Mouse (Mus musculus): ENCODE measurements around the gene Agr3.
A peak's percentile ranks its signal among the peaks of the same experiment; 100 is the strongest.

DNA sequence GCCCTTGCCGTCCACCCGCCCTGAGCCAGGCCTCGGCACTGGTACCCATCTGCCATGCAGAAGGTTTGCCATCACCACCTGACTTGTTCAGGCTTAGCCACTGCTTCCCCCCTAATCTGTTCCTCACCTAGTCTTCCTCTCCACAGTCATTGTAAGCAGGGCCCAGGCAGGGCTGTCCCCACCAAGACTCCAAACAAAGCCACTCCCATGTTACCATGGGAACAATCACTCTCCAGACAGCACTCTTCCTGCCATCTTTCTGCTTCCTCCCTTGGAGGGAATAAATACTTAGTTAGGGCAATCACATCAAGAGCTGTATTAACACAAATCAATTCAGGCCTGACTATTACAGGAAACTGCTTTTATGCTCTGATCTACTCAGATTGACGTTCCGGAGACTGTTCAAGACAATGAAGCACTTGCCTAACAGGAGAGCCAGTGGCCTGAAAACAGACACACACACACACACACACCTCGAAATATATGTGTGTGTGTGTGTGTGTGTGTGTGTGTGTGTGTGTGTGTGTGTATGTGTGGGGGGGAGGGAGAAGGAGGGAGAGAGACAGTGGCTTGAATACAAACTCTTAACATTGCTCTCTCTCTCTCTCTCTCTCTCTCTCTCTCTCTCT is 56.4 kb downstream of the Agr3 start:
- no peak for TF ChIP-seq CTCF (IDR thresholded peaks at IDR 0.05)
- TF ChIP-seq EP300 (IDR thresholded peaks at IDR 0.05): peak; percentile 74

Measured in lung, postnatal 0 days (tissue).